Mouse (Mus musculus) heart, embryonic 14.5 days (tissue): ENCODE measurements around the gene Slc35f3. TPM values are rescaled to one million over a fixed set of nuclear protein-coding genes. Genes with fewer than 3 reads are reported as not detected.
"Not testable (repeated sequence)": the region's sequence is repeated elsewhere in the genome, so short reads cannot be mapped to it uniquely, and the experiment has no call there.

Source experiments
- ATAC-seq: fragments of 200-750 bp; cut with Nextera tagmentation; 2 replicates; pipeline ENCODE4 v1.8.0; 2017; ENCODE audit warnings: low read depth, moderate TSS enrichment; ENCODE audit not compliant: insufficient number of reproducible peaks, insufficient read depth, low FRiP score
- H3K27ac ChIP-seq, 2 experiments: fragments of 200-500 bp in 1 of 2; fragments of 300-500 bp in 1 of 2; sonication (generic) in 1 of 2; replicated peaks in 1 of 2; 2 replicates each; pipeline ENCODE4 v1.5.1; 2012 to 2014; ENCODE audit warnings: low read depth in 2 of 2, low read length in 2 of 2, control low read depth in 1 of 2, mild to moderate bottlenecking in 1 of 2, mixed read lengths in 1 of 2; ENCODE audit not compliant: control insufficient read depth in 1 of 2, insufficient read depth in 1 of 2
- H3K27me3 ChIP-seq: fragments of 300-500 bp; sonication (generic); 2 replicates; pipeline ENCODE4 v1.6.1; 2014; ENCODE audit warnings: mild to moderate bottlenecking, low read length, control low read depth; ENCODE audit not compliant: control insufficient read depth, insufficient read depth
- H3K36me3 ChIP-seq: fragments of 300-500 bp; sonication (generic); 2 replicates; pipeline ENCODE4 v1.6.1; 2014; ENCODE audit warnings: mild to moderate bottlenecking, control low read depth, low read length, mixed read lengths; ENCODE audit not compliant: control insufficient read depth, insufficient read depth
- H3K4me1 ChIP-seq, 2 experiments: fragments of 200-500 bp in 1 of 2; fragments of 300-500 bp in 1 of 2; sonication (generic) in 1 of 2; 2 replicates each; pipeline ENCODE4 v1.6.1; 2012 to 2014; ENCODE audit warnings: low read length in 2 of 2, control low read depth in 1 of 2, mixed read lengths in 1 of 2; ENCODE audit not compliant: control insufficient read depth in 2 of 2, insufficient read depth in 2 of 2
- H3K4me2 ChIP-seq: fragments of 300-500 bp; sonication (generic); 2 replicates; pipeline ENCODE4 v1.6.1; 2014; ENCODE audit warnings: mild to moderate bottlenecking, low read length
- H3K4me3 ChIP-seq, 2 experiments: fragments of 200-500 bp in 1 of 2; fragments of 300-500 bp in 1 of 2; sonication (generic) in 1 of 2; 2 replicates each; pipeline ENCODE4 v1.5.1; 2012 to 2014; ENCODE audit warnings: low read length in 2 of 2, mild to moderate bottlenecking in 2 of 2, control low read depth in 1 of 2, low read depth in 1 of 2, moderate library complexity in 1 of 2; ENCODE audit not compliant: control insufficient read depth in 1 of 2, insufficient read depth in 1 of 2
- H3K9ac ChIP-seq: fragments of 300-500 bp; sonication (generic); 2 replicates; pipeline ENCODE4 v1.6.1; 2014; ENCODE audit warnings: mild to moderate bottlenecking, low read length
- H3K9me3 ChIP-seq: fragments of 300-500 bp; sonication (generic); 2 replicates; pipeline ENCODE4 v1.6.1; 2016; ENCODE audit warnings: low read length, control low read depth; ENCODE audit not compliant: control insufficient read depth
- WGBS: fragments of 180-500 bp; shearing (Covaris S2); extraction: QIAGEN DNeasy Blood & Tissue Kit; methylation state at CpG from one replicate; pipeline ENCODE4 v1.1.7; 2014; 5-methylcytosine and 5-hydroxymethylcytosine counted together
- polyA plus RNA-seq: library from polyadenylated mRNA; unstranded; fragments of >200 nt; fragmentation: Nextera tagmentation; extraction: Ambion mirVana; gene quantifications from 2 replicates; pipeline ENCODE4 v1.2.1, GENCODE M21; 2014

The Slc35f3 gene
- polyA plus RNA-seq, 1 experiment from 2014 or later = not detected

DNA sequence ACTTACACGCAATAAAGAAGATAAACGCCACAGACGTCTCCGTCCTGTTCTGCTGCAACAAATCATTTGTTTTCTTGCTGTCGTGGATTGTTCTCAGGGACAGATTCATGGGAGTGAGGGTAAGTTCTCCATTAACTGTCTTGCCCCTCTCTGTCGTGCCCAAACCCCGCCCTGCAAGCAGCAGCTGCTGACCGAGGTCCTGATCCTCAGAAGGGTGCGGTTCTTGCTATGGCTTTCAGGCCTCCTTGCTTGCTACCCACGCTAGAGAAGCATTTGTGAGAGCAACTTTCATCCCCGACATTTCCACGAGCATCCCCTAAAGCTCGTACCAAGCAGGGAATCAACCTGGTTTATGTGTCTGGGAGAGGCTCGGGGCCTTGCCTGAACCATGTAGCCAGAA is 83.9 kb downstream of the Slc35f3 start:
- Histone ChIP-seq H3K9me3 (no peaks in the 10 kb centered on the region), H3K36me3 (no peaks in the 10 kb centered on the region), H3K27me3 (no peaks in the 10 kb centered on the region), H3K4me1 (no peaks in the 10 kb centered on the region), H3K4me3 (no peak overlapping the region), H3K9ac (no peak overlapping the region), H3K27ac (no peak overlapping the region), H3K4me2 (no peak overlapping the region)
- no peak for ATAC-seq
- 37% methylated on average over 14 of the region's 14 CpGs for WGBS

DNA sequence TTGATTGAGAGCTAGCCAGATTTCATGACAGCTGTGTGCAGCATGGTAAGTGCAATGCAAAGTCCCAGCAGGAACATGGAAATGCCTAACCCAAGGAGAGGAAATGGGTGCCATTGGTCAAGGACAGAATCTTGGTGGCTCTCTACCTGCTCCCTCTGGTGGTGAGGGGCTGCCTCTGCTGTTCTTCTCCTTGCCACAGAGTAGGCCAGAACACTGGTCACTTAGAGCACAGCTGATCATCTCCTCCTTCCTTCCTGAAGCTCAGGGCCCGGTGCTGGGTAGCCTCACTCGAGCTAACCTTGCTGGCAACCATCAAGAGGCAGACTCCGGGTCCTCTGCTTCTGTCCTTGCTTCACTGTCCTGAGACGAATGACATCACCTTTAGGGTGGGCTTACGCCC is 84.4 kb downstream of the Slc35f3 start:
- Histone ChIP-seq H3K4me3 (no peak overlapping the region), H3K9me3 (no peaks in the 10 kb centered on the region), H3K4me1 (no peaks in the 10 kb centered on the region), H3K9ac (no peak overlapping the region), H3K27ac (no peak overlapping the region), H3K27me3 (no peaks in the 10 kb centered on the region), H3K36me3 (no peaks in the 10 kb centered on the region), H3K4me2 (no peak overlapping the region)
- no peak for ATAC-seq
- 56% methylated on average over 5 of the region's 5 CpGs for WGBS

DNA sequence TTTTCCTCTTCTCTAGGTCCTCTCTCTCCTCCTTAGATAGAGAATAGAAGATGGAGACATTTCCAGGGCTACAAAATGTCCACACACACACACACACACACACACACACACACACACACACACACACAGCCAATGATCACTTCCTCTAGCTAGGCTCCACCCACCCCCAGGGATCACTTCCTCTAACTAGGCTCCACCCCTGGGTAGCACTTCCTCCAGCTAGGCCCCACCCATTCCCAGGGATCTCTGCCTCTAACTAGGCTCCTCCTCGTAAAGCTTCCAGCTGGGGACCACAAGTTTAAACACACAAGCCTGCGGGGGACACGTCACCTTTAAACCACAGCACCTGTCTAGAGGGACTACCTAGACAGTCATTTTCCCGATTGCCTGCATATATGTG is 89.2 kb downstream of the Slc35f3 start:
- Histone ChIP-seq H3K27me3 (no peaks in the 10 kb centered on the region), H3K4me3 (no peak overlapping the region), H3K9me3 (no peaks in the 10 kb centered on the region), H3K4me1 (no peaks in the 10 kb centered on the region), H3K27ac (no peak overlapping the region), H3K4me2 (no peak overlapping the region), H3K36me3 (no peaks in the 10 kb centered on the region), H3K9ac (no peak overlapping the region)
- WGBS = 78% methylated on average over 4 of the region's 4 CpGs
- no peak for ATAC-seq

DNA sequence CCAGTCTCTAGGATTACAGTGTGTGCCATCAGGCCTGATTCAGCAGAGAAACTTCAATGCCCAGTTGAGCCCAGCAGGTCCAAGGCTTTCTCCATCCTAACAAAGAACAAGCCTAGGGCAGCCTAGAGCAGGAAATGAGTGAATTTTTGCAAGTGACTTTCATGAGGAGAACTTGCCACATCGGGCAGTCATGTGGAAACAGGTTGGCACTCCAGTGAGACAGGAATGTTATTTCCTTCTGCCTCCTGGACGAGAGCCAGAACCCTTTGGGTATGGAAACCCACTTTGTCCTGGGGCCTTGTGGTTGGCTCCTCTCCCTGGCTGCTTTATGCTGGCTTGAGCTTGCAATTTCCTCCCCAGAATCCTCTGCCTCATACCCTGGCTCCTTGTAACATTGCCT is 93.2 kb downstream of the Slc35f3 start:
- Histone ChIP-seq H3K4me1 (no peaks in the 10 kb centered on the region), H3K4me2 (no peak overlapping the region), H3K4me3 (no peak overlapping the region), H3K27me3 (no peaks in the 10 kb centered on the region), H3K27ac (no peak overlapping the region), H3K36me3 (no peaks in the 10 kb centered on the region), H3K9me3 (no peaks in the 10 kb centered on the region), H3K9ac (no peak overlapping the region)
- 56% methylated on average over 2 of the region's 2 CpGs for WGBS
- no peak for ATAC-seq

DNA sequence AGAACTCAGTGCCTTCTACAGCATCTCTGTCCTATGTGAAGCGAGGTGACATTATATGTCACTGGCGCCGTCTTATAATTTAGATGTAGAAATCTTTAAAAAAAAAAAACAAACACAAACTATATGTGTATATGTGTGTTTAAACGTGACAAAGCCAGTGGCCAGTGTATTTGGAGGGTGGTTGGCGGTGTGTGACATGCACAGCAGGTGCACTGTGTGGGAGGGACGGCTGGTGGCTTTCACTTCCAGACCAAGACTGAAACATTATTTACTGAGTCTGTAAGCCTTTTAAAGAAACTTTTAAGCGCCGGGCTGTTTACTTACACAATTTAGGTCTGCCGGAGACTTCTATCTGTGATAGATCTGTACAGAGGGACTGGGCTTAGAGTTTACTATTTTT is 97.0 kb downstream of the Slc35f3 start:
- no peak overlapping the region for H3K27ac ChIP-seq
- no peaks in the 10 kb centered on the region for H3K9me3 ChIP-seq
- 78% methylated on average over 9 of the region's 9 CpGs for WGBS
- no peaks in the 10 kb centered on the region for H3K36me3 ChIP-seq
- H3K9ac ChIP-seq = no peak overlapping the region
- ATAC-seq = no peak
- H3K4me2 ChIP-seq = no peak overlapping the region
- no peak overlapping the region for H3K4me3 ChIP-seq
- H3K27me3 ChIP-seq = no peaks in the 10 kb centered on the region
- H3K4me1 ChIP-seq = no peaks in the 10 kb centered on the region

DNA sequence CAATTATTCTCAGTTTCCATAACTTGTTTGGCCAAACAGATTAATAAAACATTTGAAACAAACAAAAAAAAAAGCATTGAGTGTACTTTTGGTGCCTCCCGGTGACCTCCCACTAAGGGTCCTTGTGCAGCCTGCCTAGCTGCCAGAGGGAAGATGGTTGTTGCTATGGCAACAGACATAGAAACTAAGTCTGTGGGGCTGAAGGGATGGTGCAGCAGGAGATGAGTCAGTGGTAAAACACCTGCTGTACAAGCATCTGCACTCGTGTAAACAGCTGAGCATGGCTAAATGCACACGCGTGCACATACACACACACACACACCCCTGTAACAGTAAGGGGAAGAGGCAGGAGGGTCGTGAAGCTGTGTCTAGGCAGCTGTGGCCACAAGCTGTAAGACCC is 97.6 kb downstream of the Slc35f3 start:
- Histone ChIP-seq H3K27ac (no peak overlapping the region), H3K9me3 (no peaks in the 10 kb centered on the region), H3K4me2 (no peak overlapping the region), H3K4me3 (no peak overlapping the region), H3K27me3 (no peaks in the 10 kb centered on the region), H3K9ac (no peak overlapping the region), H3K4me1 (no peaks in the 10 kb centered on the region), H3K36me3 (no peaks in the 10 kb centered on the region)
- ATAC-seq = no peak
- WGBS = 68% methylated on average over 5 of the region's 5 CpGs

DNA sequence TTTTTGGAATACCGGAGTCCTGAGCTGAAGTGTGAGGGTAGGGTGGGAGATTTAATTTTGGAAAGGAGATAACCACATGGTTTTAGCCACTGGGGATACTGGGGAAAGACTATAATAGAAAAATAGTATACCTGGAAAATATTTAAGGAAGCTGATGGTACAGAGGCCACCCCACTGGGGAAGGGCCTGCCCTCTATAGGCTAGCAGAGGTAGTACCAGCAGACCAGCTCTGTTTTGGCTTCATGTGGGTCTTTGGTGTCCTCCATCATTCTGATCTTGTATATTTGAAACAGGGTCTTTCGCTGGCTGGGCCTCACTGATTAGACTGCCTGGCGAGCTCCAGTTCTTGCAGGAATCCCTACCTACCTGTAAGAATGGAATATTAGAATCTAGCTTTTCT is 100.0 kb downstream of the Slc35f3 start:
- H3K4me3 ChIP-seq = no peak overlapping the region
- no peaks in the 10 kb centered on the region for H3K36me3 ChIP-seq
- no peak for ATAC-seq
- H3K27me3 ChIP-seq = no peaks in the 10 kb centered on the region
- H3K4me2 ChIP-seq = no peak overlapping the region
- H3K9me3 ChIP-seq = no peaks in the 10 kb centered on the region
- no peak overlapping the region for H3K27ac ChIP-seq
- H3K9ac ChIP-seq = no peak overlapping the region
- 63% methylated on average over 3 of the region's 3 CpGs for WGBS
- H3K4me1 ChIP-seq = no peaks in the 10 kb centered on the region

DNA sequence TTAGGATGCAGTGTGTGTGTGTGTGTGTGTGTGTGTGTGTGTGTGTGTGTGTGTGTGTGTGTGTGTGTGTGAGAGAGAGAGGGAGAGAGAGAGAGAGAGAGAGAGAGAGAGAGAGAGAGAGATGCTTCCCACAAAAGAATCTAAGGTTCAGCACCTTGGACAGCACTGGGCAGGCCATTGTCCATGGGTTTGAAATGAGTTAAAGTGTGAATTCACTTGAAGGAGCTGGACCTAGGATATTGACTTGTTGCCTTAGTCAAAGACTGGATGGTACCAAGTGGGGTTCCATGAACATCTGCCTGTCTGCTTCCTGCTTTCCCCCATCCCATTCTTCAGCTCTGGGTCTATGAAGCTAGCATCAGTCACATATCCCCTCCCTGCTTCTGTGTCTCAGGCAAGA is 106.2 kb downstream of the Slc35f3 start:
- H3K36me3 ChIP-seq, H3K4me2 ChIP-seq, ATAC-seq, H3K4me1 ChIP-seq, H3K27me3 ChIP-seq, H3K9ac ChIP-seq, H3K4me3 ChIP-seq, H3K27ac ChIP-seq, H3K9me3 ChIP-seq: not testable (repeated sequence)
